20 mouse cellular contexts compared by ENCODE assay signal in the genomic region with DNA sequence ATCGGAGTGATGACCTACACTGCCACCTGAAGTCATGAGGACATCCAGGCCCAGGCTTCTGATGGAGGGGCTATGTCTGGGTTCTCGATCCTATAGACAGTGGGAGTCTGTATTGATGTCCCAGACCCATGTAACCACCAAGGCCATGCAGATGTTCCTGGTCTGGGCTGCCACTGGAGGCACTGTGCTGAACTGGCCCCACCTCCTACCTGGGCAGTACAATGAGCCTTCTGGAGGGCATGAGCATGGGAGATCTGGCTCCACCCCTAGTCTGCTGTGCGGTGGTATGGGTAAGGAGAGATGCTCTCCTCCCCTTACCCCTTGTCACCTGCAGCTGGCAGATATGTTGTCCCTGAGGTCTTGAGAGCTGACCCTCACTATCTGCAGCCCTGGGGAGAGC.
DNase-seq lines count a peak whose midpoint lies in the region; ATAC-seq lines count a peak whose summit lies in the region.
"Had no signal": no experiment of that assay in that cellular context is flagged by ENCODE, and none has a peak within 500 bp of the region (broad histone marks: within the 10 kb centered on the region; RNA-seq: fewer than 3 reads in every experiment).

No protein-coding gene starts in this region.

- H3K4me3 ChIP-seq in heart, embryonic 13.5 days, result no peak overlapping the region
- no peak overlapping the region for H3K4me3 ChIP-seq in kidney, embryonic 15.5 days (replicated peaks)
- no peak overlapping the region for H3K4me3 ChIP-seq in midbrain, embryonic 14.5 days (replicated peaks; ENCODE audit: low read depth, low read length)
- no peak overlapping the region for H3K4me3 ChIP-seq in midbrain, embryonic 11.5 days (ENCODE audit: low read depth, low read length)
- H3K4me3 ChIP-seq: heart, embryonic 10.5 days; liver, embryonic 15.5 days; lung, embryonic 15.5 days had no signal

- no peaks in the 10 kb centered on the region for H3K36me3 ChIP-seq in heart, embryonic 13.5 days
- no peaks in the 10 kb centered on the region for H3K36me3 ChIP-seq in kidney, embryonic 15.5 days
- H3K36me3 ChIP-seq in midbrain, embryonic 14.5 days (ENCODE audit: control insufficient read depth, insufficient read depth, low read length), result no peaks in the 10 kb centered on the region
- no peaks in the 10 kb centered on the region for H3K36me3 ChIP-seq in midbrain, embryonic 11.5 days (ENCODE audit: control insufficient read depth, insufficient read depth, low read length)
- H3K36me3 ChIP-seq: heart, embryonic 10.5 days; liver, embryonic 15.5 days; lung, embryonic 15.5 days had no signal

- no peak overlapping the region for H3K4me2 ChIP-seq in heart, embryonic 13.5 days
- no peak overlapping the region for H3K4me2 ChIP-seq in kidney, embryonic 15.5 days
- no peak overlapping the region for H3K4me2 ChIP-seq in midbrain, embryonic 14.5 days (ENCODE audit: low read length)
- H3K4me2 ChIP-seq in midbrain, embryonic 11.5 days, result no peak overlapping the region
- H3K4me2 ChIP-seq: liver, embryonic 15.5 days; lung, embryonic 15.5 days had no signal

- H3K27ac ChIP-seq in heart, embryonic 13.5 days (replicated peaks), result no peak overlapping the region
- no peak overlapping the region for H3K27ac ChIP-seq in kidney, embryonic 15.5 days
- H3K27ac ChIP-seq in midbrain, embryonic 14.5 days (replicated peaks; ENCODE audit: low read depth, low read length), result no peak overlapping the region
- no peak overlapping the region for H3K27ac ChIP-seq in midbrain, embryonic 11.5 days (ENCODE audit: low read depth, low read length)
- H3K27ac ChIP-seq: heart, embryonic 10.5 days; liver, embryonic 15.5 days; lung, embryonic 15.5 days had no signal

- DNase-seq in heart, postnatal 4 days, result no peak
- DNase-seq in kidney, postnatal 25 days, result no peak
- DNase-seq in midbrain, embryonic 14.5 days, result no peak
- no peak for DNase-seq in midbrain, embryonic 11.5 days (ENCODE audit: low spot score, missing footprints)
- DNase-seq: adrenal gland, postnatal 25 days; cerebellum, adult 9-10 months; gastrocnemius, postnatal 10 days; kidney, adult 18-20 months; kidney, postnatal 36 days; layer of hippocampus, postnatal 36 days; liver; lung, postnatal 36 days; thymus, postnatal 25 days had no signal

- no peaks in the 10 kb centered on the region for H3K4me1 ChIP-seq in heart, embryonic 13.5 days
- H3K4me1 ChIP-seq in kidney, embryonic 15.5 days, result 0 out of 2 replicates have a peak, but pooled peaks cover 4% of the 10 kb centered on the region
- H3K4me1 ChIP-seq in midbrain, embryonic 14.5 days (ENCODE audit: control insufficient read depth, insufficient read depth, low read length), result peaks cover 5% of the 10 kb centered on the region; the same call in 1 of the 2 replicates
- H3K4me1 ChIP-seq in midbrain, embryonic 11.5 days (ENCODE audit: control insufficient read depth, insufficient read depth, low read length), result peaks cover 2% of the 10 kb centered on the region; the same call in 1 of the 2 replicates
- H3K4me1 ChIP-seq: heart, embryonic 10.5 days; liver, embryonic 15.5 days; lung, embryonic 15.5 days had no signal

- H3K27me3 ChIP-seq in heart, embryonic 13.5 days (replicated peaks), result no peaks in the 10 kb centered on the region
- no peaks in the 10 kb centered on the region for H3K27me3 ChIP-seq in kidney, embryonic 15.5 days
- H3K27me3 ChIP-seq in midbrain, embryonic 14.5 days (ENCODE audit: control insufficient read depth, insufficient read depth, low read length), result no peaks in the 10 kb centered on the region; the same call in 1 of the 2 replicates
- H3K27me3 ChIP-seq in midbrain, embryonic 11.5 days (ENCODE audit: control insufficient read depth, insufficient read depth, low read length), result no peaks in the 10 kb centered on the region
- H3K27me3 ChIP-seq: liver, embryonic 15.5 days; lung, embryonic 15.5 days had no signal

- 82% methylated on average over 3 of the region's 3 CpGs for whole genome bisulfite sequencing in heart, embryonic 13.5 days
- 85% methylated on average over 3 of the region's 3 CpGs for WGBS in kidney, embryonic 15.5 days
- WGBS in midbrain, embryonic 14.5 days, result 86% methylated on average over 3 of the region's 3 CpGs
- WGBS in midbrain, embryonic 11.5 days, result 92% methylated on average over 3 of the region's 3 CpGs

- no peak overlapping the region for H3K9ac ChIP-seq in heart, embryonic 13.5 days
- no peak overlapping the region for H3K9ac ChIP-seq in kidney, embryonic 15.5 days
- H3K9ac ChIP-seq in midbrain, embryonic 14.5 days (replicated peaks; ENCODE audit: low read length), result no peak overlapping the region
- H3K9ac ChIP-seq in midbrain, embryonic 11.5 days (ENCODE audit: low read length), result no peak overlapping the region
- H3K9ac ChIP-seq: liver, embryonic 15.5 days; lung, embryonic 15.5 days had no signal

- H3K9me3 ChIP-seq in heart, embryonic 13.5 days, result no peaks in the 10 kb centered on the region
- H3K9me3 ChIP-seq in kidney, embryonic 15.5 days (replicated peaks), result no peaks in the 10 kb centered on the region
- H3K9me3 ChIP-seq in midbrain, embryonic 14.5 days (ENCODE audit: control insufficient read depth, low read length), result no peaks in the 10 kb centered on the region
- no peaks in the 10 kb centered on the region for H3K9me3 ChIP-seq in midbrain, embryonic 11.5 days (ENCODE audit: control insufficient read depth, low read length)
- H3K9me3 ChIP-seq: heart, embryonic 10.5 days; liver, embryonic 15.5 days; lung, embryonic 15.5 days had no signal

- ATAC-seq in heart, embryonic 13.5 days (ENCODE audit: extremely low read depth, insufficient number of reproducible peaks, low FRiP score, low TSS enrichment), result peak; percentile 8; the same call in 1 of the 2 replicates
- ATAC-seq in kidney, embryonic 15.5 days (replicated peaks; ENCODE audit: low FRiP score), result 0 out of 2 replicates have a peak, but pooled peaks have one; percentile 25
- peak; percentile 25; the same call in 1 of the 2 replicates for ATAC-seq in midbrain, embryonic 14.5 days (ENCODE audit: low FRiP score, low TSS enrichment)
- no peak for ATAC-seq in midbrain, embryonic 11.5 days (ENCODE audit: low FRiP score)
- ATAC-seq in inflammation-experienced regulatory T-cells, adult 6 months, result no peak
- ATAC-seq: forebrain, embryonic 14.5 days had no signal

Comparison
In these comparisons a context has a peak if more than half of its experiments do, and no peak if none do; other contexts are left out.
1. ATAC-seq: peak in heart, embryonic 13.5 days (single experiment), kidney, embryonic 15.5 days (single experiment) and midbrain, embryonic 14.5 days (single experiment); none in midbrain, embryonic 11.5 days (single experiment) and inflammation-experienced regulatory T-cells, adult 6 months (single experiment).